Mouse (Mus musculus) MEL (cell line): Measurements from ENCODE around the gene Lgr5. TPM values are rescaled to one million over a fixed set of nuclear protein-coding genes. Genes with fewer than 3 reads are reported as not detected.

ENCODE experiments used
- DNase-seq: peaks from one replicate; pipeline ENCODE4 v3.0.0; 2011; ENCODE audit warnings: low read depth, low spot score
- H3K27ac ChIP-seq: 2 replicates; pipeline ENCODE4 v1.5.1; 2012; ENCODE audit warnings: low read depth, mild to moderate bottlenecking, control low read depth, low read length, moderate library complexity; ENCODE audit not compliant: control insufficient read depth
- H3K27me3 ChIP-seq, 2 experiments: fragments of 150-350 bp in 1 of 2; sonication (generic) in 1 of 2; 2 replicates each; pipeline ENCODE4 v1.6.1; 2012; ENCODE audit warnings: low read length in 2 of 2, mild to moderate bottlenecking in 2 of 2, improper control_type of control experiment in 1 of 2, moderate library complexity in 1 of 2; ENCODE audit not compliant: insufficient read depth in 2 of 2, control insufficient read depth in 1 of 2
- H3K36me3 ChIP-seq, 2 experiments: 2 replicates each; pipeline ENCODE4 v1.6.1; 2012 to 2014; ENCODE audit warnings: low read length in 2 of 2, improper control_type of control experiment in 1 of 2, inconsistent platforms in 1 of 2, mild to moderate bottlenecking in 1 of 2; ENCODE audit not compliant: insufficient read depth in 2 of 2, control insufficient read depth in 1 of 2
- H3K4me1 ChIP-seq, 2 experiments: fragments of 150-350 bp in 1 of 2; sonication (generic) in 1 of 2; 2 replicates each; pipeline ENCODE4 v1.6.1; 2012; ENCODE audit warnings: low read length in 2 of 2, improper control_type of control experiment in 1 of 2, mild to moderate bottlenecking in 1 of 2; ENCODE audit not compliant: insufficient read depth in 2 of 2, control insufficient read depth in 1 of 2
- H3K4me3 ChIP-seq, 2 experiments: fragments of 150-350 bp in 1 of 2; sonication (generic) in 1 of 2; 2 replicates each; pipeline ENCODE4 v1.5.1; 2012; ENCODE audit warnings: low read depth in 2 of 2, low read length in 2 of 2, mild to moderate bottlenecking in 2 of 2, moderate library complexity in 2 of 2, control low read depth in 1 of 2, improper control_type of control experiment in 1 of 2; ENCODE audit not compliant: control insufficient read depth in 1 of 2, insufficient read depth in 1 of 2
- H3K79me2 ChIP-seq: 2 replicates; pipeline ENCODE4 v1.6.1; 2012; ENCODE audit warnings: mild to moderate bottlenecking, low read length, moderate library complexity; ENCODE audit not compliant: control insufficient read depth, poor library complexity, insufficient read depth
- H3K9ac ChIP-seq: 2 replicates; pipeline ENCODE4 v1.6.1; 2012; ENCODE audit warnings: low read depth, mild to moderate bottlenecking, control low read depth, low read length, moderate library complexity; ENCODE audit not compliant: control insufficient read depth, poor library complexity, severe bottlenecking
- H3K9me3 ChIP-seq: fragments of 150-350 bp; sonication (generic); replicated peaks from 2 replicates; pipeline ENCODE4 v1.6.1; 2012; ENCODE audit warnings: mild to moderate bottlenecking, low read length, improper control_type of control experiment, moderate library complexity; ENCODE audit not compliant: insufficient read depth
- BHLHE40 ChIP-seq: IDR thresholded peaks from 2 replicates; pipeline ENCODE4 v1.6.1; 2012; ENCODE audit warnings: low read depth, mild to moderate bottlenecking, inconsistent platforms, low read length, improper control_type of control experiment, borderline replicate concordance
- CHD1 ChIP-seq: IDR thresholded peaks from 2 replicates; pipeline ENCODE4 v1.6.1; 2012; ENCODE audit warnings: low read depth, mild to moderate bottlenecking, inconsistent platforms, low read length, improper control_type of control experiment
- E2F4 ChIP-seq: IDR thresholded peaks from 2 replicates; pipeline ENCODE4 v1.6.1; 2011; ENCODE audit warnings: low read depth, low read length, improper control_type of control experiment, borderline replicate concordance
- ELF1 ChIP-seq: IDR thresholded peaks from 2 replicates; pipeline ENCODE4 v1.6.1; 2014; ENCODE audit warnings: low read depth, mild to moderate bottlenecking, inconsistent platforms, low read length, improper control_type of control experiment, moderate library complexity
- ETS1 ChIP-seq: IDR thresholded peaks from 2 replicates; pipeline ENCODE4 v1.6.1; 2012; ENCODE audit warnings: low read depth, mild to moderate bottlenecking, inconsistent platforms, low read length, improper control_type of control experiment, moderate library complexity
- HCFC1 ChIP-seq: IDR thresholded peaks from 2 replicates; pipeline ENCODE4 v1.6.1; 2012; ENCODE audit warnings: low read depth, mild to moderate bottlenecking, inconsistent platforms, low read length, improper control_type of control experiment, moderate library complexity
- JUND ChIP-seq: IDR thresholded peaks from 2 replicates; pipeline ENCODE4 v1.6.1; 2011; ENCODE audit warnings: low read depth, mild to moderate bottlenecking, improper control_type of control experiment, low read length
- MAX ChIP-seq: IDR thresholded peaks from 2 replicates; pipeline ENCODE4 v1.6.1; 2011; ENCODE audit warnings: low read length, improper control_type of control experiment
- MEF2A ChIP-seq: IDR thresholded peaks from 2 replicates; pipeline ENCODE4 v1.6.1; 2014; ENCODE audit warnings: low read depth, mild to moderate bottlenecking, inconsistent platforms, low read length, improper control_type of control experiment; ENCODE audit not compliant: poor library complexity, insufficient replicate concordance, severe bottlenecking; ENCODE audit errors: extremely low read depth
- MXI1 ChIP-seq: IDR thresholded peaks from 2 replicates; pipeline ENCODE4 v1.6.1; 2011; ENCODE audit warnings: mild to moderate bottlenecking, low read depth, low read length, improper control_type of control experiment
- NELFE ChIP-seq: IDR thresholded peaks from 2 replicates; pipeline ENCODE4 v1.6.1; 2011; ENCODE audit warnings: low read depth, low read length, improper control_type of control experiment
- NRF1 ChIP-seq: IDR thresholded peaks from 2 replicates; pipeline ENCODE4 v1.6.1; 2014; ENCODE audit warnings: low read depth, mild to moderate bottlenecking, inconsistent platforms, low read length, improper control_type of control experiment, moderate library complexity; ENCODE audit not compliant: poor library complexity, insufficient read depth, severe bottlenecking
- SIN3A ChIP-seq: IDR thresholded peaks from 2 replicates; pipeline ENCODE4 v1.6.1; 2012; ENCODE audit warnings: low read length, improper control_type of control experiment, inconsistent platforms
- ZKSCAN1 ChIP-seq: IDR thresholded peaks from 2 replicates; pipeline ENCODE4 v1.6.1; 2012; ENCODE audit warnings: low read depth, mild to moderate bottlenecking, inconsistent platforms, low read length, improper control_type of control experiment, moderate library complexity
- polyA plus RNA-seq, 2 experiments: library from polyadenylated mRNA; stranded (reverse) in 1 of 2; unstranded in 1 of 2; fragments of >175 nt in 1 of 2; fragments of >200 nt in 1 of 2; gene quantifications; 2 replicates each; pipeline versions ENCODE4 v1.2.1 to v1.2.4; 2012; ENCODE audit warnings: low replicate concordance in 2 of 2, low read depth in 1 of 2; ENCODE audit not compliant: insufficient read length in 2 of 2, insufficient read depth in 1 of 2, missing spikeins in 1 of 2
- total RNA-seq: library from RNA; depleted of rRNA; stranded (reverse); fragments of 300-350 nt; gene quantifications from 2 replicates; pipeline ENCODE4 v1.2.3, GENCODE M21; 2012

Gene Lgr5
- total and polyA plus RNA-seq, 3 experiments = not detected

- H3K79me2 ChIP-seq = no peaks in the 10 kb centered on the region
- H3K27me3 ChIP-seq = peaks cover 0 to 2% of the 10 kb centered on the region in 2 experiments; a peak in 1 of 4 replicates
- no peak overlapping the region for H3K9ac ChIP-seq
- no peak for DNase-seq
- TF ChIP-seq JUND = no peak
- no peak for TF ChIP-seq HCFC1
- TF ChIP-seq MXI1 = no peak
- no peak for TF ChIP-seq BHLHE40
- TF ChIP-seq NELFE = no peak
- TF ChIP-seq CHD1 = no peak
- no peak for TF ChIP-seq MAX
- no peak for TF ChIP-seq NRF1
- TF ChIP-seq ETS1 = no peak
- TF ChIP-seq MEF2A = no peak
- no peak for TF ChIP-seq SIN3A
- TF ChIP-seq ZKSCAN1 = no peak
- TF ChIP-seq ELF1 = no peak
- H3K4me1 ChIP-seq = peaks cover 0 to 10% of the 10 kb centered on the region in 2 experiments; a peak in 2 of 4 replicates
- no peak overlapping the region for H3K27ac ChIP-seq
- no peaks in the 10 kb centered on the region for H3K9me3 ChIP-seq
- no peak overlapping the region for H3K4me3 ChIP-seq
- H3K36me3 ChIP-seq = peaks cover 0 to 7% of the 10 kb centered on the region in 2 experiments; a peak in 2 of 4 replicates
Measured at GRCm38 (mm10) chr10:115585491-115586245, 1.9 kb downstream of the Lgr5 start.

GRCm38 (mm10) chr10:115584656-115585055 is 2.9 kb downstream of the Lgr5 start:
- H3K9ac ChIP-seq = no peak overlapping the region
- no peaks in the 10 kb centered on the region for H3K9me3 ChIP-seq
- peaks cover 0 to 10% of the 10 kb centered on the region in 2 experiments; a peak in 2 of 4 replicates for H3K4me1 ChIP-seq
- peaks cover 0 to 2% of the 10 kb centered on the region in 2 experiments; a peak in 1 of 4 replicates for H3K27me3 ChIP-seq
- H3K4me3 ChIP-seq = no peak overlapping the region
- TF ChIP-seq SIN3A = no peak
- TF ChIP-seq E2F4 = no peak
- no peak for TF ChIP-seq MXI1
- H3K36me3 ChIP-seq = peaks cover 0 to 7% of the 10 kb centered on the region in 2 experiments; a peak in 2 of 4 replicates
- H3K27ac ChIP-seq = no peak overlapping the region
- DNase-seq = no peak
- H3K79me2 ChIP-seq = no peaks in the 10 kb centered on the region
